Mouse (Mus musculus): Measurements from ENCODE around the gene Cdk2ap1. TPM values are rescaled to one million over a fixed set of nuclear protein-coding genes. Genes with fewer than 3 reads are reported as not detected.
"Not testable (repeated sequence)": the region's sequence is repeated elsewhere in the genome, so short reads cannot be mapped to it uniquely, and the experiment has no call there.

Cdk2ap1 gene
- polyA plus RNA-seq, 1 experiment, result 236 TPM

GRCm38 (mm10) chr5:124351604-124352003 lies 11.3 kb downstream of the Cdk2ap1 start:
- Histone ChIP-seq H3K27me3 (ENCODE audit: control insufficient read depth, insufficient read depth, insufficient read length) (no peaks in the 10 kb centered on the region), H3K4me2 (ENCODE audit: low read depth) (peak overlapping the region; percentile 99), H3K79me2 (ENCODE audit: control insufficient read depth, insufficient read depth) (peaks cover 40% of the 10 kb centered on the region), H3K4me3 (peak overlapping the region; percentile 83), H3ac (ENCODE audit: control insufficient read depth, insufficient read length) (peak overlapping the region; percentile 95), H3K36me3 (ENCODE audit: control insufficient read depth, insufficient read depth) (peaks cover 14% of the 10 kb centered on the region)
- no peak for TF ChIP-seq MAX (IDR thresholded peaks at IDR 0.05; ENCODE audit: low read depth)
- no peak for TF ChIP-seq MYOD1 (IDR thresholded peaks at IDR 0.05; ENCODE audit: control insufficient read depth in 1 of 3, insufficient read length in 2 of 3, low read depth in 2 of 3)

GRCm38 (mm10) chr5:124351111-124351560 lies 11.7 kb downstream of the Cdk2ap1 start:
- H3K4me2 ChIP-seq (ENCODE audit: low read depth), result peak overlapping the region; percentile 99
- peaks cover 16% of the 10 kb centered on the region for H3K36me3 ChIP-seq (ENCODE audit: control insufficient read depth, insufficient read depth)
- TF ChIP-seq POLR2A (IDR thresholded peaks at IDR 0.05; ENCODE audit: insufficient read length, low read depth) (peak; percentile 96), MYOD1 (IDR thresholded peaks at IDR 0.05; ENCODE audit: control insufficient read depth in 1 of 3, insufficient read length in 2 of 3, low read depth in 2 of 3) (peak; percentile 86 to 99 (median 99)), TCF12 (IDR thresholded peaks at IDR 0.05; ENCODE audit: insufficient read depth, poor library complexity, severe bottlenecking) (peak; percentile 90), MAX (IDR thresholded peaks at IDR 0.05; ENCODE audit: low read depth) (no peak), TCF3 (IDR thresholded peaks at IDR 0.05; ENCODE audit: insufficient read length, low read depth) (peak; percentile 92), USF1 (IDR thresholded peaks at IDR 0.05; ENCODE audit: low read depth) (no peak), POLR2AphosphoS2 (IDR thresholded peaks at IDR 0.05; ENCODE audit: insufficient read length, low read depth) (peak; percentile 97), MYOG (IDR thresholded peaks at IDR 0.05; ENCODE audit: control insufficient read depth in 1 of 3, insufficient read depth in 1 of 3, insufficient read length in 2 of 3, low read depth in 2 of 3) (peak; percentile 97 to 100 (median 99)), SRF (IDR thresholded peaks at IDR 0.05; ENCODE audit: control insufficient read depth, insufficient read length, low read depth) (no peak), REST (IDR thresholded peaks at IDR 0.05; ENCODE audit: insufficient read depth, insufficient read length) (no peak)
- H3K4me3 ChIP-seq, result peak overlapping the region; percentile 83
- H3K79me2 ChIP-seq (ENCODE audit: control insufficient read depth, insufficient read depth), result peaks cover 40% of the 10 kb centered on the region
- H3ac ChIP-seq (ENCODE audit: control insufficient read depth, insufficient read length), result peak overlapping the region; percentile 95
- no peaks in the 10 kb centered on the region for H3K27me3 ChIP-seq (ENCODE audit: control insufficient read depth, insufficient read depth, insufficient read length)

GRCm38 (mm10) chr5:124350350-124350749 lies 12.5 kb downstream of the Cdk2ap1 start:
- no peak for TF ChIP-seq USF1 (IDR thresholded peaks at IDR 0.05; ENCODE audit: low read depth)
- no peak for TF ChIP-seq POLR2AphosphoS2 (IDR thresholded peaks at IDR 0.05; ENCODE audit: insufficient read length, low read depth)
- no peak for TF ChIP-seq CEBPB (IDR thresholded peaks at IDR 0.05; ENCODE audit: insufficient read depth, poor library complexity, severe bottlenecking)
- no peak for TF ChIP-seq MAX (IDR thresholded peaks at IDR 0.05; ENCODE audit: low read depth)
- no peak for TF ChIP-seq SRF (IDR thresholded peaks at IDR 0.05; ENCODE audit: control insufficient read depth, insufficient read length, low read depth)
- TF ChIP-seq MYOD1 (IDR thresholded peaks at IDR 0.05; ENCODE audit: control insufficient read depth in 1 of 3, insufficient read length in 2 of 3, low read depth in 2 of 3), result no peak
- no peak for TF ChIP-seq TCF12 (IDR thresholded peaks at IDR 0.05; ENCODE audit: insufficient read depth, poor library complexity, severe bottlenecking)
- TF ChIP-seq MYOG (IDR thresholded peaks at IDR 0.05; ENCODE audit: control insufficient read depth in 1 of 3, insufficient read depth in 1 of 3, insufficient read length in 2 of 3, low read depth in 2 of 3), result no peak
- TF ChIP-seq POLR2A (IDR thresholded peaks at IDR 0.05; ENCODE audit: insufficient read length, low read depth), result no peak
- TF ChIP-seq REST (IDR thresholded peaks at IDR 0.05; ENCODE audit: insufficient read depth, insufficient read length), result no peak
- TF ChIP-seq E2F4 (IDR thresholded peaks at IDR 0.05; ENCODE audit: insufficient read depth), result no peak
- TF ChIP-seq TCF3 (IDR thresholded peaks at IDR 0.05; ENCODE audit: insufficient read length, low read depth), result no peak
- H3K27me3 ChIP-seq (ENCODE audit: control insufficient read depth, insufficient read depth, insufficient read length), result no peaks in the 10 kb centered on the region
- peaks cover 16% of the 10 kb centered on the region for H3K36me3 ChIP-seq (ENCODE audit: control insufficient read depth, insufficient read depth)
- H3K4me2 ChIP-seq (ENCODE audit: low read depth), result peak overlapping the region; percentile 99
- peak overlapping the region; percentile 83 for H3K4me3 ChIP-seq
- H3ac ChIP-seq (ENCODE audit: control insufficient read depth, insufficient read length), result no peak overlapping the region
- H3K79me2 ChIP-seq (ENCODE audit: control insufficient read depth, insufficient read depth), result peaks cover 40% of the 10 kb centered on the region

- no peak overlapping the region for H3K4me3 ChIP-seq
- no peak overlapping the region for H3K4me2 ChIP-seq (ENCODE audit: low read depth)
- peaks cover 24% of the 10 kb centered on the region for H3K36me3 ChIP-seq (ENCODE audit: control insufficient read depth, insufficient read depth)
- no peak overlapping the region for H3ac ChIP-seq (ENCODE audit: control insufficient read depth, insufficient read length)
- TF ChIP-seq TCF12 (IDR thresholded peaks at IDR 0.05; ENCODE audit: insufficient read depth, poor library complexity, severe bottlenecking), result no peak
- TF ChIP-seq REST (IDR thresholded peaks at IDR 0.05; ENCODE audit: insufficient read depth, insufficient read length), result no peak
- TF ChIP-seq POLR2AphosphoS2 (IDR thresholded peaks at IDR 0.05; ENCODE audit: insufficient read length, low read depth), result no peak
- TF ChIP-seq CEBPB (IDR thresholded peaks at IDR 0.05; ENCODE audit: insufficient read depth, poor library complexity, severe bottlenecking), result no peak
- TF ChIP-seq POLR2A (IDR thresholded peaks at IDR 0.05; ENCODE audit: insufficient read length, low read depth), result no peak
- no peak for TF ChIP-seq SRF (IDR thresholded peaks at IDR 0.05; ENCODE audit: control insufficient read depth, insufficient read length, low read depth)
- no peak for TF ChIP-seq E2F4 (IDR thresholded peaks at IDR 0.05; ENCODE audit: insufficient read depth)
- TF ChIP-seq MYOD1 (IDR thresholded peaks at IDR 0.05; ENCODE audit: control insufficient read depth in 1 of 3, insufficient read length in 2 of 3, low read depth in 2 of 3), result no peak
- no peak for TF ChIP-seq MAX (IDR thresholded peaks at IDR 0.05; ENCODE audit: low read depth)
- no peak for TF ChIP-seq USF1 (IDR thresholded peaks at IDR 0.05; ENCODE audit: low read depth)
- TF ChIP-seq TCF3 (IDR thresholded peaks at IDR 0.05; ENCODE audit: insufficient read length, low read depth), result no peak
- peaks cover 36% of the 10 kb centered on the region for H3K79me2 ChIP-seq (ENCODE audit: control insufficient read depth, insufficient read depth)
- H3K27me3 ChIP-seq (ENCODE audit: control insufficient read depth, insufficient read depth, insufficient read length), result no peaks in the 10 kb centered on the region
Measured at GRCm38 (mm10) chr5:124349196-124349595, 13.7 kb downstream of the Cdk2ap1 start.

- Histone ChIP-seq H3K4me2 (ENCODE audit: low read depth) (no peak overlapping the region), H3K4me3 (no peak overlapping the region), H3K27me3 (ENCODE audit: control insufficient read depth, insufficient read depth, insufficient read length) (no peaks in the 10 kb centered on the region), H3K36me3 (ENCODE audit: control insufficient read depth, insufficient read depth) (peaks cover 14% of the 10 kb centered on the region), H3K79me2 (ENCODE audit: control insufficient read depth, insufficient read depth) (no peaks in the 10 kb centered on the region), H3ac (ENCODE audit: control insufficient read depth, insufficient read length) (no peak overlapping the region)
- no peak for TF ChIP-seq E2F4 (IDR thresholded peaks at IDR 0.05; ENCODE audit: insufficient read depth)
- no peak for TF ChIP-seq POLR2A (IDR thresholded peaks at IDR 0.05; ENCODE audit: insufficient read length, low read depth)
- no peak for TF ChIP-seq POLR2AphosphoS2 (IDR thresholded peaks at IDR 0.05; ENCODE audit: insufficient read length, low read depth)
- TF ChIP-seq TCF12 (IDR thresholded peaks at IDR 0.05; ENCODE audit: insufficient read depth, poor library complexity, severe bottlenecking), result no peak
- no peak for TF ChIP-seq MYOD1 (IDR thresholded peaks at IDR 0.05; ENCODE audit: control insufficient read depth in 1 of 3, insufficient read length in 2 of 3, low read depth in 2 of 3)
- no peak for TF ChIP-seq TCF3 (IDR thresholded peaks at IDR 0.05; ENCODE audit: insufficient read length, low read depth)
- TF ChIP-seq MAX (IDR thresholded peaks at IDR 0.05; ENCODE audit: low read depth), result no peak
- no peak for TF ChIP-seq MYOG (IDR thresholded peaks at IDR 0.05; ENCODE audit: control insufficient read depth in 1 of 3, insufficient read depth in 1 of 3, insufficient read length in 2 of 3, low read depth in 2 of 3)
- TF ChIP-seq REST (IDR thresholded peaks at IDR 0.05; ENCODE audit: insufficient read depth, insufficient read length), result no peak
- no peak for TF ChIP-seq USF1 (IDR thresholded peaks at IDR 0.05; ENCODE audit: low read depth)
- no peak for TF ChIP-seq SRF (IDR thresholded peaks at IDR 0.05; ENCODE audit: control insufficient read depth, insufficient read length, low read depth)
- TF ChIP-seq CEBPB (IDR thresholded peaks at IDR 0.05; ENCODE audit: insufficient read depth, poor library complexity, severe bottlenecking), result no peak
Measured at GRCm38 (mm10) chr5:124342897-124343296, 20.0 kb downstream of the Cdk2ap1 start.

- not testable (repeated sequence) for H3K79me2 ChIP-seq (ENCODE audit: control insufficient read depth, insufficient read depth); H3K4me3 ChIP-seq; H3ac ChIP-seq (ENCODE audit: control insufficient read depth, insufficient read length); H3K27me3 ChIP-seq (ENCODE audit: control insufficient read depth, insufficient read depth, insufficient read length)
- Histone ChIP-seq H3K4me2 (ENCODE audit: low read depth) (peak overlapping the region; percentile 31), H3K36me3 (ENCODE audit: control insufficient read depth, insufficient read depth) (peaks cover 13% of the 10 kb centered on the region)
Measured at GRCm38 (mm10) chr5:124341753-124342339, 21.0 kb downstream of the Cdk2ap1 start.
